Mouse (Mus musculus): Measurements from ENCODE around the gene Brd4. TPM values are rescaled to one million over a fixed set of nuclear protein-coding genes. Genes with fewer than 3 reads are reported as not detected.

The Brd4 gene
- polyA plus RNA-seq, 1 experiment from 2014 or later, result 54.7 TPM

GRCm38 (mm10) chr17:32250066-32250465 is 34.5 kb downstream of the Brd4 start:
- ATAC-seq (ENCODE audit: insufficient number of reproducible peaks, insufficient read depth, low FRiP score, low read depth), result no peak
- Histone ChIP-seq H3K4me2 (ENCODE audit: low read length) (no peak overlapping the region), H3K4me1 (ENCODE audit: control insufficient read depth in 2 of 2, insufficient read depth in 2 of 2, low read length in 2 of 2) (peaks cover 0 to 21% of the 10 kb centered on the region in 2 experiments; a peak in 2 of 4 replicates), H3K9me3 (ENCODE audit: control insufficient read depth, low read length) (no peaks in the 10 kb centered on the region), H3K4me3 (ENCODE audit: control insufficient read depth in 1 of 2, insufficient read depth in 1 of 2, low read depth in 1 of 2, low read length in 2 of 2) (no peak overlapping the region), H3K27ac (replicated peaks in 1 of 2; ENCODE audit: control insufficient read depth in 1 of 2, insufficient read depth in 1 of 2, low read depth in 2 of 2, low read length in 2 of 2) (no peak overlapping the region), H3K36me3 (ENCODE audit: control insufficient read depth, insufficient read depth, low read length) (0 out of 2 replicates have a peak, but pooled peaks cover 8% of the 10 kb centered on the region), H3K9ac (ENCODE audit: low read length) (no peak overlapping the region), H3K27me3 (ENCODE audit: control insufficient read depth, insufficient read depth, low read length) (no peaks in the 10 kb centered on the region)
- 96% methylated on average over 1 of the region's 1 CpGs for WGBS

- peaks cover 0 to 12% of the 10 kb centered on the region in 2 experiments; a peak in 2 of 4 replicates for H3K4me1 ChIP-seq (ENCODE audit: control insufficient read depth in 2 of 2, insufficient read depth in 2 of 2, low read length in 2 of 2)
- no peak overlapping the region for H3K9ac ChIP-seq (ENCODE audit: low read length)
- no peak overlapping the region for H3K27ac ChIP-seq (replicated peaks in 1 of 2; ENCODE audit: control insufficient read depth in 1 of 2, insufficient read depth in 1 of 2, low read depth in 2 of 2, low read length in 2 of 2)
- no peak overlapping the region for H3K4me2 ChIP-seq (ENCODE audit: low read length)
- no peaks in the 10 kb centered on the region for H3K9me3 ChIP-seq (ENCODE audit: control insufficient read depth, low read length)
- no peaks in the 10 kb centered on the region for H3K27me3 ChIP-seq (ENCODE audit: control insufficient read depth, insufficient read depth, low read length)
- H3K36me3 ChIP-seq (ENCODE audit: control insufficient read depth, insufficient read depth, low read length), result 0 out of 2 replicates have a peak, but pooled peaks cover 8% of the 10 kb centered on the region
- no peak overlapping the region for H3K4me3 ChIP-seq (ENCODE audit: control insufficient read depth in 1 of 2, insufficient read depth in 1 of 2, low read depth in 1 of 2, low read length in 2 of 2)
- 43% methylated on average over 1 of the region's 1 CpGs for WGBS
- no peak for ATAC-seq (ENCODE audit: insufficient number of reproducible peaks, insufficient read depth, low FRiP score, low read depth)
Measured at GRCm38 (mm10) chr17:32248192-32248591, 36.3 kb downstream of the Brd4 start.

- H3K4me2 ChIP-seq (ENCODE audit: low read length), result no peak overlapping the region
- no peaks in the 10 kb centered on the region for H3K9me3 ChIP-seq (ENCODE audit: control insufficient read depth, low read length)
- 95% methylated on average over 1 of the region's 1 CpGs for WGBS
- no peak for ATAC-seq (ENCODE audit: insufficient number of reproducible peaks, insufficient read depth, low FRiP score, low read depth)
- H3K36me3 ChIP-seq (ENCODE audit: control insufficient read depth, insufficient read depth, low read length), result 0 out of 2 replicates have a peak, but pooled peaks cover 3% of the 10 kb centered on the region
- H3K27me3 ChIP-seq (ENCODE audit: control insufficient read depth, insufficient read depth, low read length), result no peaks in the 10 kb centered on the region
- no peak overlapping the region for H3K4me3 ChIP-seq (ENCODE audit: control insufficient read depth in 1 of 2, insufficient read depth in 1 of 2, low read depth in 1 of 2, low read length in 2 of 2)
- no peak overlapping the region for H3K27ac ChIP-seq (replicated peaks in 1 of 2; ENCODE audit: control insufficient read depth in 1 of 2, insufficient read depth in 1 of 2, low read depth in 2 of 2, low read length in 2 of 2)
- peaks cover 0 to 16% of the 10 kb centered on the region in 2 experiments; a peak in 2 of 4 replicates for H3K4me1 ChIP-seq (ENCODE audit: control insufficient read depth in 2 of 2, insufficient read depth in 2 of 2, low read length in 2 of 2)
- H3K9ac ChIP-seq (ENCODE audit: low read length), result no peak overlapping the region
Measured at GRCm38 (mm10) chr17:32247616-32248015, 36.9 kb downstream of the Brd4 start.

GRCm38 (mm10) chr17:32246117-32246516 is 38.4 kb downstream of the Brd4 start:
- no peak overlapping the region for H3K4me2 ChIP-seq (ENCODE audit: low read length)
- H3K36me3 ChIP-seq (ENCODE audit: control insufficient read depth, insufficient read depth, low read length), result peaks cover 5% of the 10 kb centered on the region
- H3K27ac ChIP-seq (replicated peaks in 1 of 2; ENCODE audit: control insufficient read depth in 1 of 2, insufficient read depth in 1 of 2, low read depth in 2 of 2, low read length in 2 of 2), result no peak overlapping the region
- ATAC-seq (ENCODE audit: insufficient number of reproducible peaks, insufficient read depth, low FRiP score, low read depth), result no peak
- WGBS, result 82% methylated on average over 5 of the region's 5 CpGs
- H3K9ac ChIP-seq (ENCODE audit: low read length), result no peak overlapping the region
- H3K4me1 ChIP-seq (ENCODE audit: control insufficient read depth in 2 of 2, insufficient read depth in 2 of 2, low read length in 2 of 2), result peaks cover 2 to 26% of the 10 kb centered on the region in 2 experiments
- H3K9me3 ChIP-seq (ENCODE audit: control insufficient read depth, low read length), result no peaks in the 10 kb centered on the region
- H3K27me3 ChIP-seq (ENCODE audit: control insufficient read depth, insufficient read depth, low read length), result no peaks in the 10 kb centered on the region
- H3K4me3 ChIP-seq (ENCODE audit: control insufficient read depth in 1 of 2, insufficient read depth in 1 of 2, low read depth in 1 of 2, low read length in 2 of 2), result no peak overlapping the region

- H3K4me1 ChIP-seq (ENCODE audit: control insufficient read depth in 2 of 2, insufficient read depth in 2 of 2, low read length in 2 of 2), result peaks cover 4 to 38% of the 10 kb centered on the region in 2 experiments
- H3K27ac ChIP-seq (replicated peaks in 1 of 2; ENCODE audit: control insufficient read depth in 1 of 2, insufficient read depth in 1 of 2, low read depth in 2 of 2, low read length in 2 of 2), result peak overlapping the region in 1 of 2 experiments; percentile 47; a peak in 1 of 4 replicates
- 54% methylated on average over 2 of the region's 2 CpGs for WGBS
Measured at GRCm38 (mm10) chr17:32240881-32241531, 43.5 kb downstream of the Brd4 start.

GRCm38 (mm10) chr17:32238589-32238988 is 45.9 kb downstream of the Brd4 start:
- no peak for ATAC-seq (ENCODE audit: insufficient number of reproducible peaks, insufficient read depth, low FRiP score, low read depth)
- H3K27me3 ChIP-seq (ENCODE audit: control insufficient read depth, insufficient read depth, low read length), result no peaks in the 10 kb centered on the region
- H3K36me3 ChIP-seq (ENCODE audit: control insufficient read depth, insufficient read depth, low read length), result peaks cover 8% of the 10 kb centered on the region
- H3K4me2 ChIP-seq (ENCODE audit: low read length), result no peak overlapping the region
- WGBS, result 26% methylated on average over 1 of the region's 1 CpGs
- H3K27ac ChIP-seq (replicated peaks in 1 of 2; ENCODE audit: control insufficient read depth in 1 of 2, insufficient read depth in 1 of 2, low read depth in 2 of 2, low read length in 2 of 2), result no peak overlapping the region
- peaks cover 6 to 53% of the 10 kb centered on the region in 2 experiments for H3K4me1 ChIP-seq (ENCODE audit: control insufficient read depth in 2 of 2, insufficient read depth in 2 of 2, low read length in 2 of 2)
- no peaks in the 10 kb centered on the region for H3K9me3 ChIP-seq (ENCODE audit: control insufficient read depth, low read length)
- H3K4me3 ChIP-seq (ENCODE audit: control insufficient read depth in 1 of 2, insufficient read depth in 1 of 2, low read depth in 1 of 2, low read length in 2 of 2), result no peak overlapping the region
- no peak overlapping the region for H3K9ac ChIP-seq (ENCODE audit: low read length)

More at GRCm38 (mm10) chr17:32240881-32241531, 43.5 kb downstream of the Brd4 start:
- no peak overlapping the region for H3K9ac ChIP-seq (ENCODE audit: low read length)
- H3K4me3 ChIP-seq (ENCODE audit: control insufficient read depth in 1 of 2, insufficient read depth in 1 of 2, low read depth in 1 of 2, low read length in 2 of 2), result no peak overlapping the region
- ATAC-seq (ENCODE audit: insufficient number of reproducible peaks, insufficient read depth, low FRiP score, low read depth), result no peak
- H3K4me2 ChIP-seq (ENCODE audit: low read length), result no peak overlapping the region
- no peaks in the 10 kb centered on the region for H3K27me3 ChIP-seq (ENCODE audit: control insufficient read depth, insufficient read depth, low read length)
- H3K9me3 ChIP-seq (ENCODE audit: control insufficient read depth, low read length), result no peaks in the 10 kb centered on the region
- peaks cover 8% of the 10 kb centered on the region for H3K36me3 ChIP-seq (ENCODE audit: control insufficient read depth, insufficient read depth, low read length)

- peaks cover 2 to 35% of the 10 kb centered on the region in 2 experiments; a peak in 3 of 4 replicates for H3K4me1 ChIP-seq (ENCODE audit: control insufficient read depth in 2 of 2, insufficient read depth in 2 of 2, low read length in 2 of 2)
- H3K36me3 ChIP-seq (ENCODE audit: control insufficient read depth, insufficient read depth, low read length), result 0 out of 2 replicates have a peak, but pooled peaks cover 4% of the 10 kb centered on the region
- no peak; the same call in 1 of the 2 replicates for ATAC-seq (ENCODE audit: insufficient number of reproducible peaks, insufficient read depth, low FRiP score, low read depth)
- H3K27ac ChIP-seq (replicated peaks in 1 of 2; ENCODE audit: control insufficient read depth in 1 of 2, insufficient read depth in 1 of 2, low read depth in 2 of 2, low read length in 2 of 2), result peak overlapping the region; percentile 28 to 67; a peak in 3 of 4 replicates
- WGBS, result 59% methylated on average over 5 of the region's 5 CpGs
- H3K27me3 ChIP-seq (ENCODE audit: control insufficient read depth, insufficient read depth, low read length), result no peaks in the 10 kb centered on the region
- H3K4me3 ChIP-seq (ENCODE audit: control insufficient read depth in 1 of 2, insufficient read depth in 1 of 2, low read depth in 1 of 2, low read length in 2 of 2), result no peak overlapping the region
- H3K9me3 ChIP-seq (ENCODE audit: control insufficient read depth, low read length), result no peaks in the 10 kb centered on the region
- H3K4me2 ChIP-seq (ENCODE audit: low read length), result no peak overlapping the region
- H3K9ac ChIP-seq (ENCODE audit: low read length), result no peak overlapping the region
Measured at GRCm38 (mm10) chr17:32235534-32236191, 48.9 kb downstream of the Brd4 start.
